Mouse (Mus musculus): ENCODE results near the gene Nckap1l. TPM values are rescaled to one million over a fixed set of nuclear protein-coding genes. Genes with fewer than 3 reads are reported as not detected.

Nckap1l gene
- total RNA-seq, 2 experiments from 2014 or later: 11.0 to 11.8 TPM

GRCm38 (mm10) chr15:103534054-103534620 lies 80.5 kb downstream of the Nckap1l start:
- DNase-seq (ENCODE audit: low spot score in 2 of 2): no peak
- intact Hi-C loops (cut with DNase I): loop anchor here (5.0 kb wide), 1 partner anchor 52 kb away; no protein-coding TSS in a partner anchor

GRCm38 (mm10) chr15:103535030-103535429 lies 81.4 kb downstream of the Nckap1l start:
- DNase-seq (ENCODE audit: low spot score in 2 of 2): no peak
- intact Hi-C loops (cut with DNase I): no loop called here

GRCm38 (mm10) chr15:103535786-103536185 lies 82.2 kb downstream of the Nckap1l start:
- intact Hi-C loops (cut with DNase I): no loop called here
- peak in 1 of 2 experiments; percentile 2 for DNase-seq (ENCODE audit: low spot score in 2 of 2)

GRCm38 (mm10) chr15:103536456-103536855 lies 82.9 kb downstream of the Nckap1l start:
- intact Hi-C loops (cut with DNase I): no loop called here
- peak in 1 of 2 experiments; percentile 7 for DNase-seq (ENCODE audit: low spot score in 2 of 2)

GRCm38 (mm10) chr15:103537011-103537821 lies 83.6 kb downstream of the Nckap1l start:
- peak; percentile 64 to 81 for DNase-seq (ENCODE audit: low spot score in 2 of 2)
- intact Hi-C loops (cut with DNase I): no loop called here

- intact Hi-C loops (cut with DNase I): no loop called here
Observed at GRCm38 (mm10) chr15:103537822-103538213, 84.2 kb downstream of the Nckap1l start, which contains the start of gene Ppp1r1a. Gene Ppp1r1a (minus strand): TSS chr15:103538003.

GRCm38 (mm10) chr15:103539259-103539658 lies 85.7 kb downstream of the Nckap1l start:
- no peak for DNase-seq (ENCODE audit: low spot score in 2 of 2)
- intact Hi-C loops (cut with DNase I): no loop called here

More at GRCm38 (mm10) chr15:103537822-103538213, 84.2 kb downstream of the Nckap1l start, which contains the start of gene Ppp1r1a:
- DNase-seq (ENCODE audit: low spot score in 2 of 2): peak; percentile 68 to 83

GRCm38 (mm10) chr15:103540646-103541045 lies 87.1 kb downstream of the Nckap1l start:
- intact Hi-C loops (cut with DNase I): no loop called here
- DNase-seq (ENCODE audit: low spot score in 2 of 2): no peak

GRCm38 (mm10) chr15:103542526-103542925 lies 88.9 kb downstream of the Nckap1l start:
- no peak for DNase-seq (ENCODE audit: low spot score in 2 of 2)
- intact Hi-C loops (cut with DNase I): no loop called here

- intact Hi-C loops (cut with DNase I): no loop called here
- no peak for DNase-seq (ENCODE audit: low spot score in 2 of 2)
Observed at GRCm38 (mm10) chr15:103547983-103548382, 94.4 kb downstream of the Nckap1l start.

Other genes with a start within 250 kb of the Nckap1l start
- 100 to 1,000 TPM; 152 to 162 TPM for gene Cbx5, start 214.0 kb upstream of the Nckap1l start, total RNA-seq (2021)
- 100 to 1,000 TPM; 236 to 247 TPM for gene Hnrnpa1, start 213.4 kb upstream of the Nckap1l start, total RNA-seq (2021)
- gene Nfe2, start 195.4 kb upstream of the Nckap1l start, total RNA-seq (2021): not detected
- 100 to 1,000 TPM; 107 to 114 TPM for gene Copz1, start 181.1 kb upstream of the Nckap1l start, total RNA-seq (2021)
- 1 to 10 TPM; 1.0 to 1.1 TPM for gene Gpr84, start 143.2 kb upstream of the Nckap1l start, total RNA-seq (2021)
- 10 to 100 TPM; 59.8 to 63.2 TPM for gene Zfp385a, start 113.7 kb upstream of the Nckap1l start, total RNA-seq (2021)
- gene Itga5, start 87.0 kb upstream of the Nckap1l start, total RNA-seq (2021): 1 to 10 TPM; 5.1 to 6.1 TPM
- under 1 TPM in 1 of 2 experiments, not detected in 1; 0.55 TPM for gene Gtsf1, start 23.3 kb upstream of the Nckap1l start, total RNA-seq (2021)
- not detected for gene Gtsf2, start 5.3 kb upstream of the Nckap1l start, total RNA-seq (2021)
- 100 to 1,000 TPM in 1 of 2 experiments, 10 to 100 TPM in 1; 94.8 to 109 TPM for gene Pde1b, start 49.2 kb downstream of the Nckap1l start, total RNA-seq (2021)
- 100 to 1,000 TPM; 147 to 153 TPM for gene Ppp1r1a, start 84.2 kb downstream of the Nckap1l start, total RNA-seq (2021)
- gene Glycam1, start 111.3 kb downstream of the Nckap1l start, total RNA-seq (2021): 1 to 10 TPM in 1 of 2 experiments, under 1 TPM in 1; 0.97 to 1.0 TPM